24 mouse cellular contexts compared by ENCODE assay signal in the genomic region with DNA sequence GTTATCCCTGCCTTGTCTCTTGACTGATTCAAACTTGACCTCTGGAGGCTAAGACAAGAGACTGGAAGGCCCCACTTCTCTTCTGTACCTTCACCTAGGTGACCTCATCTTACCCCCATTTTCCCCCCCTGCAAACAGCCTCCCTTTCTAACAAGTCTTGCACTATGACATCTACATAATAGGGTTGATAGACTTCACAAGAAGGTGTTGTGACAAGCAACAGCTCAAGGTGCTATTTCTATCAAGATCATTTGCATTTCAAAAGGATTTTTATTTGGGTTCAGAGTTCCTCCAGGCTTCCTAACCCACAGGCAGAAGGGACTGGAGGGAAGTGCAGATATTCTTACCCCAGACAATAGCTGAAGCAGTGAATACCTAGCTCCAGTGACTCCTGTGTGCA.
"Had no signal": no experiment of that assay in that cellular context is flagged by ENCODE, and none has a peak within 500 bp of the region (broad histone marks: within the 10 kb centered on the region; RNA-seq: fewer than 3 reads in every experiment).

No protein-coding gene starts in this region.

- DNase-seq: gastrocnemius, postnatal 25 days; heart, adult 2 months; heart, postnatal 10 days; heart, postnatal 4 days; kidney, adult 18-20 months; kidney, adult 8-10 months; kidney, postnatal 10 days; kidney, postnatal 25 days; kidney, postnatal 4 days; liver; liver, embryonic 13.5 days had no signal

- H3K4me1 ChIP-seq: heart, embryonic 12.5 days; hindbrain, embryonic 10.5 days; hindbrain, embryonic 12.5 days; intestine, embryonic 15.5 days; limb, embryonic 10.5 days; liver, embryonic 13.5 days had no signal

- H3K27me3 ChIP-seq: heart, embryonic 12.5 days; hindbrain, embryonic 12.5 days; intestine, embryonic 15.5 days; limb, embryonic 12.5 days; liver, embryonic 13.5 days had no signal

- ATAC-seq: hindbrain, embryonic 16.5 days; inflammation-experienced regulatory T-cells, adult 6 months; intestine, embryonic 15.5 days; intestine, postnatal 0 days had no signal

- H3K9ac ChIP-seq: heart, embryonic 12.5 days; hindbrain, embryonic 12.5 days; hindbrain, embryonic 14.5 days; intestine, embryonic 15.5 days; limb, embryonic 12.5 days; liver, embryonic 13.5 days had no signal

- H3K4me3 ChIP-seq: heart, adult 2 months; heart, embryonic 12.5 days; hindbrain, embryonic 10.5 days; hindbrain, embryonic 12.5 days; intestine, embryonic 15.5 days; layer of hippocampus, adult 2 months; left cerebral cortex, adult 2 months; limb, embryonic 10.5 days; limb, embryonic 12.5 days; liver, embryonic 13.5 days had no signal

- H3K27ac ChIP-seq: heart, adult 2 months; hindbrain, embryonic 10.5 days; hindbrain, embryonic 12.5 days; hindbrain, embryonic 14.5 days; intestine, embryonic 15.5 days; layer of hippocampus, adult 2 months; left cerebral cortex, adult 2 months; limb, embryonic 10.5 days; limb, embryonic 12.5 days; liver, embryonic 13.5 days had no signal

- H3K4me2 ChIP-seq: heart, embryonic 12.5 days; hindbrain, embryonic 12.5 days; hindbrain, embryonic 14.5 days; intestine, embryonic 15.5 days; limb, embryonic 12.5 days; liver, embryonic 11.5 days; liver, embryonic 13.5 days had no signal

- H3K9me3 ChIP-seq: heart, embryonic 12.5 days; hindbrain, embryonic 10.5 days; hindbrain, embryonic 12.5 days; intestine, embryonic 15.5 days; limb, embryonic 10.5 days; limb, embryonic 12.5 days; liver, embryonic 13.5 days had no signal
